Mouse (Mus musculus): ENCODE data around the gene Gm38655.
A peak's percentile ranks its signal among the peaks of the same experiment; 100 is the strongest.

- no peak for TF ChIP-seq CTCF (IDR thresholded peaks at IDR 0.05; ENCODE audit: borderline replicate concordance, control insufficient read depth, extremely low read depth, insufficient read depth, low read length, poor library complexity)
- TF ChIP-seq POLR2A (IDR thresholded peaks at IDR 0.05; ENCODE audit: control insufficient read depth, extremely low read depth, insufficient read depth, low read length, poor library complexity): peak; percentile 56; the same call in 1 of the 2 replicates
These were observed 42.0 kb downstream of the Gm38655 start, which contains the start of gene Clcn7 for GRCm38 (mm10) chr17:25133275-25133698.

All from thymus, adult 2 months (tissue).